Mouse (Mus musculus) bone marrow macrophage, adult 2 months (primary cell): ENCODE measurements around the gene Lrrc59.

Experiments used
- CTCF ChIP-seq: IDR thresholded peaks from 2 replicates; pipeline ENCODE4 v1.5.1; 2012; ENCODE audit warnings: low read depth, mild to moderate bottlenecking, low read length, moderate library complexity
- POLR2A ChIP-seq: IDR thresholded peaks from 2 replicates; pipeline ENCODE4 v1.6.1; 2012; ENCODE audit warnings: mild to moderate bottlenecking, low read depth, low read length, borderline replicate concordance

- no peak for TF ChIP-seq POLR2A
- no peak for TF ChIP-seq CTCF
Measured at GRCm38 (mm10) chr11:94580111-94580740, 49.3 kb upstream of the Lrrc59 start.
